Mouse (Mus musculus): ENCODE data around the gene Car14. TPM values are rescaled to one million over a fixed set of nuclear protein-coding genes. Genes with fewer than 3 reads are reported as not detected.
"Not testable (repeated sequence)": the region's sequence is repeated elsewhere in the genome, so short reads cannot be mapped to it uniquely, and the experiment has no call there.

Car14 gene
- polyA plus RNA-seq, 1 experiment from 2014 or later: 67.8 TPM

DNA sequence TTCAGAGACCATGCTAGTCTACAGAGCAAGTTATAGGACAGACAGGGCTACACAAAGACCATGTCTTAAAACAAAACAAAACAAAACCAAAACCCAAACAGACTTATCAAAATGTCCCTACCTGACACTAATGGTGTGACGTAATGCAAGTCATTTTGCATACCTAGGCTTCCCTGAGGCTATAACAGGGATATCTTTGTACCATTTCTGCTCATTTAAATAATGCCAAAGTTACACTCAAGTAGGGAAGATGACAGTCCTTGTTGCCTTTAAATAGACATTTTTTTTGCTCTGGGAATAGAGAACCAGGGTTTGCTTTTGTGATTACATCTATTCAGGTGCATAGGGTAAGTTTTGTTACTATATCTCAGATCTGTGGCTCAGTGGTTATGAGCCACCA, 27.0 kb upstream of the Car14 start:
- Histone ChIP-seq H3K9ac (replicated peaks; ENCODE audit: low read length) (no peak overlapping the region), H3K9me3 (replicated peaks; ENCODE audit: control insufficient read depth, low read length) (no peaks in the 10 kb centered on the region), H3K4me3 (ENCODE audit: low read depth, low read length) (no peak overlapping the region), H3K36me3 (replicated peaks; ENCODE audit: control insufficient read depth, insufficient read depth, low read depth, low read length) (peaks cover 13% of the 10 kb centered on the region), H3K27ac (replicated peaks; ENCODE audit: low read depth, low read length) (no peak overlapping the region), H3K4me2 (ENCODE audit: low read depth, low read length) (no peak overlapping the region), H3K4me1 (ENCODE audit: control insufficient read depth, insufficient read depth, low read length) (no peaks in the 10 kb centered on the region), H3K27me3 (ENCODE audit: control insufficient read depth, insufficient read depth, low read length) (no peaks in the 10 kb centered on the region)
- ATAC-seq (replicated peaks; ENCODE audit: insufficient number of reproducible peaks, low FRiP score, low TSS enrichment, low read depth): no peak
- WGBS: 97% methylated on average over 1 of the region's 1 CpGs
- no peak for DNase-seq (ENCODE audit: low spot score)

DNA sequence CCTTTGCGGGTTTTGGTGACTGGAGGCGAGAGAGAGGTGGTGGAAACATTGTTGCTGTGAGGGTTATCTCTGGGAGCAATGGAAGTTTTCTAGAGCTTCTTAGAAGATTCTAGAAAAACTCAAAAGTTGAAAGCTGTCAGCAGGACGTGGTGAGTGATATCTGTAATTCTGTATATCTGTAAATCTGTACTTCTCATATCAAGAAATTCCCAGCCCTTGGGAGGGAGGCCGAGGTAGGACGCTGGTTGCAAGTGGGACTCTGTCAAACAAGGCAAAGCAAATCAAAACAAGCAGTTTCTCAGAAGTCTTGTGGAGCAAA, 25.9 kb upstream of the Car14 start:
- Histone ChIP-seq H3K36me3 (replicated peaks; ENCODE audit: control insufficient read depth, insufficient read depth, low read depth, low read length) (peaks cover 11% of the 10 kb centered on the region), H3K4me3 (ENCODE audit: low read depth, low read length) (peak overlapping the region; percentile 98), H3K27ac (replicated peaks; ENCODE audit: low read depth, low read length) (peak overlapping the region; percentile 84; the same call in 1 of the 2 replicates), H3K27me3 (ENCODE audit: control insufficient read depth, insufficient read depth, low read length) (no peaks in the 10 kb centered on the region), H3K4me1 (ENCODE audit: control insufficient read depth, insufficient read depth, low read length) (no peaks in the 10 kb centered on the region), H3K9ac (replicated peaks; ENCODE audit: low read length) (peak overlapping the region; percentile 99), H3K9me3 (replicated peaks; ENCODE audit: control insufficient read depth, low read length) (no peaks in the 10 kb centered on the region), H3K4me2 (ENCODE audit: low read depth, low read length) (peak overlapping the region; percentile 76)
- DNase-seq (ENCODE audit: low spot score) (peak; percentile 25), ATAC-seq (replicated peaks; ENCODE audit: insufficient number of reproducible peaks, low FRiP score, low TSS enrichment, low read depth) (no peak)
- 5% methylated on average over 5 of the region's 5 CpGs for WGBS

DNA sequence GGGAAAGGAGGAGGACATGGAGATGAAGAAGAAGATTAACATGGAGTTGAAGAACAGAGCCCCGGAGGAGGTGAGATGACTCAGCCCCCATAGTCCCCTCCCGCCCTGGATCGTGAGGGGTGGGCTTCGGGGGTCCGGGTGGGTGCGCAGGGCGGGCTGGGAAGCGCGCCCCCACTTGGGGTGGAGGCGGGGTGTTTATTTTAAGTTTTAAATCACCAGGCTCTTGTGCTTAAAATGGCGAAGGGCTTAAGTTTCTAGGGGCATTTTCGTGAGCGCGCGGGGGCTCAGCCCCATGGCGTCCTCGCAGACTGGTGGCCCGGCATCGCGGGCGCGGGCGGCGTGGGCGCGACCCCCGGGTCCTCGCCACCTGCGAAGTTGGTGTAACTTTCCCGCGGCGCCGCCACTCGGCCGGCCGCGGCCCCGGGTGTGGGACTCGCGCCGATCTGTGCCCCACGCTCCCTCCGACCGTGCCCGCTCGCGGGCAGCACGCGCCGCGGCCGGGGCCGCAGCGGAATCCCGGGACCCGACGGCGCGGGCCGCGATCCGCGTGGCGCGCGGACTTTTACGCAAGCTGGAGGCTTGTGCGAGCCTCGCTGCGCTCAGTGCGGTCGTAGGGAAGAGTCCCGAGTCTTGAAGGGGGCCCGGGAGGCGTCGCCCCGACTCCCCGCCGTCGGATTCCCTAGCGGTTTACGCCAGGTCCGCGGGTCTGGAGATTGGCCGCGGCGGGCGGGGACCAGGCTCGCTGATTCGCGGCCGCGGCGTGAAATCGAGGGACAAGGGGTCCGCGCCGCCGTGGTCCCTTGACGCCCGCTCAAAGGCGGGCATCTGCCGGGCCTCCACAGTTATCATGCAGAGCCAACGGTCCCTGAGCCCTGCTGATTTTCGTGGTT, 25.3 kb upstream of the Car14 start:
- under 1% methylated on average over 99 of the region's 105 CpGs for WGBS

DNA sequence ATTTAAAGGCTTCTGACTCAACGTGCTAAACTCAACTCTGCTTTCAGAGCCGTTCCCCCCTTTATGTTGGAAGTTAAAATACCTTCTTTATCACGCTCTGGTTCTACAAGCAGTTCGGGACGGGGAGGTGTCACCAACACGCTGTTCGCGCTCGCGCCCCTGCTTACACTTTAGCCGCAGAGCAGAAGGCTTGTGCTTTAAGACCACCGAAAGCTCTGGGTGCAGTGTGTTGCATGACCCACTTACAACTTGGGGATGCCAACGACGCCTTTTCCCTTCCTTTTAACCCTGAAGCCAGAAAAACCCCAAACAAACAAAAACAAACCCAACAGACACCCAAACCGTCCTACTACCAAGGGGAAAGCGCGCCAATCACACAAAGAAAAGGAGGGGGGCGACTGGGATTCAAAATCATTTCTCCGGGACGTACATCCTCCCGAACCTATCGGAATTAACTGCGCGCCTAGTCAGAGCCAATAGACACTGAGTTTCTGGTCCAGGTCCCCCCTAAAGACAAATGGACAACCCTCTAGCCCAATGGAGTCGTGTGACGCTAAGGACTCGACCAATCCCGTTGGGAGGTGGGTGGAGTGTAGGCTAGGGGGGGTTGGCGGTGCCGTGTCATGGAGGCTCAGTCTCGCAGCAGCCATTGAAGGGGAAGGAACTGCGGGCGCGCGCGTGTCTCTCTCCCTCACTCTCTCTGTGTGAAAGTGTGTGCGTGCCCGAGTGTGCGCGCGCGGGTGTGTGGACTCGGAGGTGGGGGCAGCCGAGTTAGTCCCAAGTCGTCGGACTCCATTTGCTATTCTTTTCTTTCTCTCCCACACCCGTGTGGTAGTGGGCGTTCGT, 24.4 kb upstream of the Car14 start, which contains the start of gene Anp32e:
Gene Anp32e, plus strand, starts transcription at position 589 of the 846 bp plus-strand sequence.
- DNase-seq (ENCODE audit: low spot score): peak; percentile 99
- Histone ChIP-seq H3K4me1 (ENCODE audit: control insufficient read depth, insufficient read depth, low read length) (no peaks in the 10 kb centered on the region), H3K9me3 (replicated peaks; ENCODE audit: control insufficient read depth, low read length) (no peaks in the 10 kb centered on the region), H3K36me3 (replicated peaks; ENCODE audit: control insufficient read depth, insufficient read depth, low read depth, low read length) (no peaks in the 10 kb centered on the region), H3K4me2 (ENCODE audit: low read depth, low read length) (peak within 1 kb of the TSS; percentile 76), H3K9ac (replicated peaks; ENCODE audit: low read length) (peak within 1 kb of the TSS; percentile 99), H3K27ac (replicated peaks; ENCODE audit: low read depth, low read length) (peak within 1 kb of the TSS; percentile 87), H3K4me3 (ENCODE audit: low read depth, low read length) (peak within 1 kb of the TSS; percentile 98), H3K27me3 (ENCODE audit: control insufficient read depth, insufficient read depth, low read length) (no peaks in the 10 kb centered on the region)
- under 1% methylated on average over 49 of the region's 49 CpGs for WGBS
- peak; percentile 100 for ATAC-seq (replicated peaks; ENCODE audit: insufficient number of reproducible peaks, low FRiP score, low TSS enrichment, low read depth)

More for the DNA sequence above, 25.3 kb upstream of the Car14 start:
- no peaks in the 10 kb centered on the region for H3K4me1 ChIP-seq (ENCODE audit: control insufficient read depth, insufficient read depth, low read length)
- peak overlapping the region; percentile 98 for H3K4me3 ChIP-seq (ENCODE audit: low read depth, low read length)
- peak overlapping the region; percentile 76 for H3K4me2 ChIP-seq (ENCODE audit: low read depth, low read length)
- ATAC-seq (replicated peaks; ENCODE audit: insufficient number of reproducible peaks, low FRiP score, low TSS enrichment, low read depth) (no peak; the same call in 1 of the 2 replicates), DNase-seq (ENCODE audit: low spot score) (peak; percentile 73)
- H3K27me3 ChIP-seq (ENCODE audit: control insufficient read depth, insufficient read depth, low read length): no peaks in the 10 kb centered on the region
- no peaks in the 10 kb centered on the region for H3K9me3 ChIP-seq (replicated peaks; ENCODE audit: control insufficient read depth, low read length)
- H3K36me3 ChIP-seq (replicated peaks; ENCODE audit: control insufficient read depth, insufficient read depth, low read depth, low read length): peaks cover 7% of the 10 kb centered on the region
- H3K9ac ChIP-seq (replicated peaks; ENCODE audit: low read length): peak overlapping the region; percentile 99
- H3K27ac ChIP-seq (replicated peaks; ENCODE audit: low read depth, low read length): peak overlapping the region; percentile 84

DNA sequence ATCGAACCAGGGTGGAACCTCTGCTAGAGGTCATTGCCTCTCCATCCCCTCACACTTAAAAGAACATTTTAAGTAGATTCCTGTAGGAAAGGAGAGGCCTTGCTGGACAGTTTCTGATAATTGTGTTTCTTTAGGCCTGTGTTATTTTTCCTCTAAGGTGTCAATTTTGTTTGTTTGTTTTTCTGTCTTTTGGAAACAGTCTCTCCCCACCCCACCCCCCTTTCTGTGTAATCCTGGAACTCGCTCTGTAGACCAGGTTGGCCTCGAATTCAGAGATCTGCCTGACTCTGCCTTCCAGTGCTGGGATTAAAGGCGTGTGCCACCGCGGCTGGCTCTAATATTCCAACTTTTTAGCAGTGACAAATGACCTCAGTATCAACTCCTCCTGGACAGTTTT, 23.8 kb upstream of the Car14 start:
- Histone ChIP-seq H3K9me3 (replicated peaks; ENCODE audit: control insufficient read depth, low read length) (no peaks in the 10 kb centered on the region), H3K27ac (replicated peaks; ENCODE audit: low read depth, low read length) (peak overlapping the region; percentile 87), H3K27me3 (ENCODE audit: control insufficient read depth, insufficient read depth, low read length) (no peaks in the 10 kb centered on the region), H3K4me1 (ENCODE audit: control insufficient read depth, insufficient read depth, low read length) (no peaks in the 10 kb centered on the region), H3K4me3 (ENCODE audit: low read depth, low read length) (peak overlapping the region; percentile 98), H3K9ac (replicated peaks; ENCODE audit: low read length) (peak overlapping the region; percentile 68), H3K4me2 (ENCODE audit: low read depth, low read length) (peak overlapping the region; percentile 49), H3K36me3 (replicated peaks; ENCODE audit: control insufficient read depth, insufficient read depth, low read depth, low read length) (no peaks in the 10 kb centered on the region)
- no peak for DNase-seq (ENCODE audit: low spot score)
- WGBS: 68% methylated on average over 6 of the region's 6 CpGs
- no peak for ATAC-seq (replicated peaks; ENCODE audit: insufficient number of reproducible peaks, low FRiP score, low TSS enrichment, low read depth)

DNA sequence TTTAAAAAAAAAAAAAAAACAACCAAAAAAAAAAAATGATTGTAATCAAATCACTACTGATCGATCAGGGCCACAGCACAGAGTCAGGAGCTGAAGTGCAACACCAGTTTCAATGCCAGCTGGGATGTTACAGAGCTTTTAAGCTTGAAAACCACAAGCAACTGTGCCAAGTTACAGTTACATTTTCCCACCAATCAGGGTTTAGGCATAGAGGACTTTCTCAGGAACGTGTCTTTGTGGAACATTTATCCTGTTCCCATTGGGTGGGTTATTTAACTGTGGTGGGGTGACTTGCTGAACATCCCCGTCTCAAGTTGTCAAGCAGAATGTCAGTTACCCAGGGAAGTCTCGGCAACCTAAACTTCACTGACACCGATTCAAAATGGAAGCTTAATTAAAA, 20.6 kb upstream of the Car14 start:
- Histone ChIP-seq H3K9ac (replicated peaks; ENCODE audit: low read length) (no peak overlapping the region), H3K4me1 (ENCODE audit: control insufficient read depth, insufficient read depth, low read length) (no peaks in the 10 kb centered on the region), H3K27ac (replicated peaks; ENCODE audit: low read depth, low read length) (no peak overlapping the region), H3K4me3 (ENCODE audit: low read depth, low read length) (no peak overlapping the region), H3K9me3 (replicated peaks; ENCODE audit: control insufficient read depth, low read length) (no peaks in the 10 kb centered on the region), H3K36me3 (replicated peaks; ENCODE audit: control insufficient read depth, insufficient read depth, low read depth, low read length) (no peaks in the 10 kb centered on the region), H3K27me3 (ENCODE audit: control insufficient read depth, insufficient read depth, low read length) (no peaks in the 10 kb centered on the region), H3K4me2 (ENCODE audit: low read depth, low read length) (no peak overlapping the region)
- WGBS: 86% methylated on average over 5 of the region's 5 CpGs
- no peak for DNase-seq (ENCODE audit: low spot score)
- ATAC-seq (replicated peaks; ENCODE audit: insufficient number of reproducible peaks, low FRiP score, low TSS enrichment, low read depth): no peak

DNA sequence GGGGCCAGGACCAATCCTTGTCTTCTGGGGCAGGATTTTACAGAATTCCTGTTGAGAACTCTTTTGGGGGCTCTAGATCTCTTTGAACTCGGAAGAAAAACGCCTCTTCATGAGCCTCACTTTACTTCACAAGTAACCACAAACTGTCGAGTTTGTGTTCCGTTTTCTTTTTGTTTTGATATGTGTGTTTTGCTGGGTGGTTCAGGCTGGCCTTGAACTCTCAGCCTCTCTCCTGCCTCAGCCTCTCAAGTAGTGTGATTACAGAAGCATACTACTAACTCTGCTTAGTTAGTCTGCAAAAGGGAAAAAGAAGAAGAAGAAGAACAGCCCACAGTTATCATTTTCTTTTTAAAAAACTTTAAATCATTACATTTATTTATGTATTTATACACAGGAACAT, 19.7 kb upstream of the Car14 start:
- ATAC-seq (replicated peaks; ENCODE audit: insufficient number of reproducible peaks, low FRiP score, low TSS enrichment, low read depth): no peak
- Histone ChIP-seq H3K27me3 (ENCODE audit: control insufficient read depth, insufficient read depth, low read length) (no peaks in the 10 kb centered on the region), H3K9me3 (replicated peaks; ENCODE audit: control insufficient read depth, low read length) (no peaks in the 10 kb centered on the region), H3K4me2 (ENCODE audit: low read depth, low read length) (no peak overlapping the region), H3K36me3 (replicated peaks; ENCODE audit: control insufficient read depth, insufficient read depth, low read depth, low read length) (no peaks in the 10 kb centered on the region), H3K4me1 (ENCODE audit: control insufficient read depth, insufficient read depth, low read length) (no peaks in the 10 kb centered on the region), H3K27ac (replicated peaks; ENCODE audit: low read depth, low read length) (no peak overlapping the region), H3K9ac (replicated peaks; ENCODE audit: low read length) (no peak overlapping the region), H3K4me3 (ENCODE audit: low read depth, low read length) (no peak overlapping the region)
- DNase-seq (ENCODE audit: low spot score): no peak
- WGBS: 70% methylated on average over 4 of the region's 4 CpGs

DNA sequence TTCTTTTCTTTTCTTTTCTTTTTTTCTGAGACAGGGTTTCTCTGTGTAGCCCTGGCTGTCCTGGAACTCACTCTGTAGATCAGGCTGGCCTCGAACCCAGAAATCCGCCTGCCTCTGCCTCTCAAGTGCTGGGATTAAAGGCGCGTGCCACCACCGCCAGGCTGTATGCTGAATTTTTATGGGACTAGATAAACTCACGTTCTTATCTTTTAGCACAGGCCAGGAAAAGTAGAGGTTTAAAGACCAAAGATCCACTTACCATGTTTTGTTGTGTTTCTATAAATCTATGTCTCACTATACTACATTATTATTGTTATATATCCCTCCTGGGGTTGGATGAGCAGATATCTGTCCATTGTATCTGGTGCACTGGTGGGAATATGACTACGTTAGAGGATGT, 18.9 kb upstream of the Car14 start:
- H3K27me3 ChIP-seq (ENCODE audit: control insufficient read depth, insufficient read depth, low read length); H3K9me3 ChIP-seq (replicated peaks; ENCODE audit: control insufficient read depth, low read length); DNase-seq (ENCODE audit: low spot score); H3K27ac ChIP-seq (replicated peaks; ENCODE audit: low read depth, low read length); H3K4me1 ChIP-seq (ENCODE audit: control insufficient read depth, insufficient read depth, low read length); ATAC-seq (replicated peaks; ENCODE audit: insufficient number of reproducible peaks, low FRiP score, low TSS enrichment, low read depth); H3K4me2 ChIP-seq (ENCODE audit: low read depth, low read length); H3K9ac ChIP-seq (replicated peaks; ENCODE audit: low read length); H3K4me3 ChIP-seq (ENCODE audit: low read depth, low read length); H3K36me3 ChIP-seq (replicated peaks; ENCODE audit: control insufficient read depth, insufficient read depth, low read depth, low read length): not testable (repeated sequence)
- WGBS: 90% methylated on average over 7 of the region's 7 CpGs

Measured in embryonic facial prominence, embryonic 11.5 days (tissue).